Mouse (Mus musculus): ENCODE measurements around the gene Fyttd1. TPM values are rescaled to one million over a fixed set of nuclear protein-coding genes. Genes with fewer than 3 reads are reported as not detected.
A peak's percentile ranks its signal among the peaks of the same experiment; 100 is the strongest.
"Not testable (repeated sequence)": the region's sequence is repeated elsewhere in the genome, so short reads cannot be mapped to it uniquely, and the experiment has no call there.

Gene Fyttd1
- 100 to 1,000 TPM; 107 to 123 (median 116) TPM for total RNA-seq (2022)

DNA sequence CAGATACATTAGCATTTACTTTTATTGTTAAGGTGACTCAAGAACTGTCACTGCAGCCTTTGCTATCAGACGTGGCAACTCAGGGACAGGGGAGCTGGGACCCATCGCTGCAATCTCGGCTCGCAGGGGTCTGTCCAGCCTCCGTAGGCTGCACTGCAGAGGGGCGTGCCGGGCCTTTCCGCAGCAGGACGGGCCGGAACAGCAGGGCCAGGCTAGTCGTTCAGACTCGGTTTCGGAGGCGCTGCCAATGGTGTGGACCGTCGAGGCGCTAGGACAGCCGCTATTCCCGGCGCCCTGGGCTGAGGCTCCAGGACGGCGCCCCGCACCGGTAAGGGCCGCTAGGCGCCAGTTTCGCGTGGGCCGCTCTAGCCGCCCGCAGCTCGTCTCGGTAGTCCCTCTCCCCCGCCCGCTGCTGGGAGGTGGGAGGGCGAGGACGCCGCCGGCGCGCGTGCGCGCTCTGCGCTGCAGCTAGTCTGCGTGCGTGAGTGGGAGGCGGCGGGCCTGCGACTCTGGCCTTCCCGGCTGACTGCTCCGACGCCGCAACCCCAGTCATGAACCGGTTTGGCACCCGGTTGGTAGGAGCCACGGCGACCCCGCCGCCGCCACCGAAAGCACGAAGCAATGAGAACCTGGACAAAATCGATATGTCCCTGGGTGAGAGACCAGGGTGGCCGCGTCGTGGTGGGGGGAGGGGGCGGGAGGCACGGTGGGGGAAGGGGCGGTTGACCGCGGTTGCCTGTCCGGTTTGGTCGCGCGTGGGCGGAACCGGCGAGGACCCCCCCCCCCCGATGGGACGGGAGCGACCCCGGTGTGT is at the start of gene Fyttd1, which contains the start of gene Rubcn:
Gene Fyttd1 (plus strand): TSS at position 158 of the 814 bp plus-strand sequence.
Gene Rubcn (minus strand): TSS at position 424 of the 814 bp plus-strand sequence.
- peak; percentile 91 to 95 for DNase-seq (ENCODE audit: low spot score in 2 of 2)

- DNase-seq (ENCODE audit: low spot score in 2 of 2) = no peak
These were observed 48.2 kb upstream of the Fyttd1 start for GRCm38 (mm10) chr16:32829104-32829503.

DNA sequence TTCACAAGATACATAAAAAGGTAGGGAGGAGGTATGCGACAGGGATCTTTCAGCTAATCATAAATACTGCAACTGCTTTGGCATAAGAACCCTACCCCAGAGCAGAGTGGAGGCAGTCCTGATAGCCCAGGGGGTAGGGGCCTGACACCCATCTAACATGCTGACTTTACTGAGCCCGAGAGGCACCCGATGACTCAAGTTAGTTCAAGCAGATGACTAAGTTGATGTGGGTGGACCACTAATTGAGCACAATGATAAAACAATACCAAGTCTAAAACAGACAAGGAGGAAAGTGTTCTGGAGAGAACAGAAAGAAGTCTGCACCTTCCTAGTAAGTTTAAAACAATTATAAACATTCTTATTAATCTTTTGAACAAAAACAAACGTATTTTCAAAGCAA is 45.8 kb upstream of the Fyttd1 start:
- DNase-seq (ENCODE audit: low spot score in 2 of 2) = no peak

- no peak for DNase-seq (ENCODE audit: low spot score in 2 of 2)
These were observed 30.2 kb upstream of the Fyttd1 start for GRCm38 (mm10) chr16:32847103-32847502.

GRCm38 (mm10) chr16:32849042-32849830 is 28.1 kb upstream of the Fyttd1 start:
- no peak for DNase-seq (ENCODE audit: low spot score in 2 of 2)

- DNase-seq (ENCODE audit: low spot score in 2 of 2) = no peak
These were observed 23.7 kb upstream of the Fyttd1 start for GRCm38 (mm10) chr16:32853492-32854049.

- no peak for DNase-seq (ENCODE audit: low spot score in 2 of 2)
These were observed 23.2 kb upstream of the Fyttd1 start for GRCm38 (mm10) chr16:32854050-32854571.

DNA sequence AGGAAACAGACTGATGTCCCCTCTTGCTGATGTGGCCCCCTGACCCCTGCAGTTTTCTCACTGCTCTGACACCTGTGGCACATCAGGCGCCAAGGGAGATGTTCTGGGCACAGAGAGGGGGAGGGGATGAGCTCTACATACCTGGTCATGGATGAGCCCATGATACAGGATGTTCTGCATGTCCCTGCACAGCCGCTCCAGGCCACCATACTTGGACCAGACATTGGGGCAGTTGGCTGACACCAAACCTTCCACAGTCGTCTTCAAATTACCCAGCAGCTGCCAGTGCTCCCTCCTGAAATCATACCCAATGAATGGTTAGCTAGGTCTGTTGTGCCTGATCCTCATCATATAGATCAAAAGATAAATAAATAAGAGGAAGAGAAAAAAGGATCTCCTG is 20.5 kb upstream of the Fyttd1 start:
- DNase-seq (ENCODE audit: low spot score in 2 of 2) = peak; percentile 26 to 36

DNA sequence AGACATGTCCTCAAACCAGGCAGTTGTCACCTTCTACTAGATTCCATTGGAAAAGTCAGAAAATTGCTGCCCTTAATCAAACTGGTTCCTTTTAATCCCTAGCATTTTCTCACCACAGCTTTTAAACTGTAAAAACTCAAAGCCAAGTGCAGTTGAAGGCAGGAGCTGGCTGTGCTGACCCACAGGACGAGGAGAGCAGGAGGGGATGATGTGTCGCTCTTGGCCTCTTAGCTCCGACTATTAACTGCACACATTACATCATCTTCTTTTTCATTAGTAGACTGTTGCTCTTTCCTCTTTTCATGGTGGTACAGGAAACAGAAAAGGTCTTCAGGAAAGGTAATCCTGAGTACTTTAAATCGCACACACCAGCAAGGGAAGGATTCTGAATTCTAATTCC is 18.9 kb upstream of the Fyttd1 start:
- DNase-seq (ENCODE audit: low spot score in 2 of 2) = peak in 1 of 2 experiments; percentile 13

GRCm38 (mm10) chr16:32858771-32859636 is 18.3 kb upstream of the Fyttd1 start:
- DNase-seq (ENCODE audit: low spot score in 2 of 2) = peak; percentile 21 to 26

DNA sequence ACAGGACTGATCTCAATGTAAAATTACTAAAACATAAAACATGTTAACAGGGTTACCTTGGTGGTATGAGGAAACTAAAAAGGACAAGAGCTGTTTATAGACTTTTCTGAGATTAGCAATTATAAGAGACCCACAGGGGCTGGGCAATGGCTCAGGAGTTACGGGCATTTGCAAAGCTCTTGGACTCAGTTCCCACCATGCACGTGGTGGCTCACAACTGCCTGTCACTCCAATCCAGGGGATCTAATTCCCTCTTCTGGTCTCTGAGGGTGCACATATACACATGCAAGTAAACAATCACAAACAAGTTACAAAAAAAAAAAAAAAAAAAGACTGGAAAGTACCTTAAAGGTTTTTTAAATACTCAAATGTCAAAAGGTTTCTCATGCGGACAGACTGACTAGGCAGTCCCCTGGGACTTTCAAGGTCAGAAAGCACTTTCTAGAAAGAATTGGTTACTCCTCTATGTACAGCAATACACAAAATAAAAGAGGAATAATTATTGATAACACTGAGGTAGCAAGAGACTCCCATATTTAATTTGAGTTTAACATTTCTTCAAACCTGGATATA is 15.4 kb upstream of the Fyttd1 start:
- no peak for DNase-seq (ENCODE audit: low spot score in 2 of 2)

DNA sequence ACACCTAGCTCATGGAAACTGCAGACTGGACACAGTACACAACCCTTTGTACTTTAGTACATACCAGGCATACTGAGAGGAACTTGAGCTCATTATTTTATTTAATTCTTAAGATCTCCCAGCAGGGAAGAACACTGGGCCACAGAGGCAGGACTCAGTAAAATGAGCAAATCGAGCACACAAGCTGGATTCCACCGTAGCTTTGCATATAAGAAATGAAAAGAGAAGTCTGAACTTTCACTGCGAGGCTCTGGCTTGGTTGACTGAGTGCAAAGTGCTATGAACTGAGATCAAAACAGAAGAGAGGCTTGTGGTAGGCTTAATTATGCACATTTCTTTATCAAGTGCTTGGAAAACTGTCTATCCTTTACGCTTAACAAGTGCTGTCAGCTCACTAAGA is 11.9 kb upstream of the Fyttd1 start:
- no peak for DNase-seq (ENCODE audit: low spot score in 2 of 2)

GRCm38 (mm10) chr16:32866713-32867112 is 10.6 kb upstream of the Fyttd1 start:
- no peak for DNase-seq (ENCODE audit: low spot score in 2 of 2)

GRCm38 (mm10) chr16:32867919-32868552 is 9.3 kb upstream of the Fyttd1 start:
- DNase-seq (ENCODE audit: low spot score in 2 of 2) = peak; percentile 72 to 79

DNA sequence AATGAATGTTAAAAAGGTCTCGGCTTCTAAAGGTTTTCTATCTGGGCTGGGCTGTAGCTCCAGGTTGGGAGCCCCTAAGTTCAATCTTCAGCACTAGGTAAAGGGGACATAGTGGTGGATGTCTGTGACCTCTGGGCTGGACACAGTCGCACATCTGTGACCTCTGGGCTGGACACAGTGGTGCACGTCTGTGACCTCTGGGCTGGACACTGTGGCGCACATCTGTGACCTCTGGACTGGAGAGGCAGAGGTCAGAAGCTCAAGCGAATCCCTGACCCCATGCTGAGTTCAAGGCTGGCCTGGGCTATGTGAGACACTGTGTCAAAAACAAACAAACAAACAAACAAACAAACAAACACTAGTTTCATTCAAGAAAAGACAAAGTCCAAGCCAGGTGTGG is 7.1 kb upstream of the Fyttd1 start:
- DNase-seq (ENCODE audit: low spot score in 2 of 2) = no peak

GRCm38 (mm10) chr16:32873366-32873765 is 3.9 kb upstream of the Fyttd1 start:
- DNase-seq (ENCODE audit: low spot score in 2 of 2) = no peak

DNA sequence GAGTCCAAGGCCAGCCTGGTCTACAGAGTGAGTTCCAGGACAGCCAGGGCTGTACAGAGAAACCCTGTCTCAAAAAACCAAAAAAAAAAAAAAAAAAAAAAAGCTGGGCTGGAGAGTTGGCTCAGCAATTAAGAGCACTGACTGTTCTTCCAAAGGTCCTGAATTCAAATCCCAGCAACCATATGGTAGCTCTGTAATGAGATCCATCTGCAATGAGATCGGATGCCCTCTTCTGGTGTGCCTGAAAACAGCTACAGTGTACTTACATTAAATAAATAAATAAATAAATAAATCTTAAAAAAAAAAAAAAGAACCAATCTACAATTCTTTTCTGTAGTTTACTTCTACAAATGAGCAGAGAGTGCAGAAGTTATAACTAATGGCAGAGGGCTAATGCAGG is 2.0 kb upstream of the Fyttd1 start:
- DNase-seq (ENCODE audit: low spot score in 2 of 2) = not testable (repeated sequence)

DNA sequence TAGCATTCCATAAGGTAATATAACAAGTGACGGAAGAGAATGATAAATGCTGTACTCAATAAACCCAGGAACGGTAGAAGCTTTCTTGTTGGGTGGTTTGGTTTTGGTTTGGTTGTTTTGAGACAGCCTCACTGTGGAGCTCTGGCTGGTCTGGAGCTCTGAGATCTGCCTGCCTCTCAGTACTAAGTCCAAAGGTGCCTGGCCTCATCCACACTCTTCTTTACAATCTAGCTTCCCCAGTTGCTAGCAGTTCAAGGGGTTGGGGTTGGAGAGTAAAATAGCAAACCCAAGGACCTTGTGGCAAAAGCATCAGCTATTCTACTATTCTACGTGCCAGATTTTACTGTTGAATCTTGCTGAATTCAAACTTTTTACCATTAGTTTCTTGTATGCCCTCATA is 1.5 kb upstream of the Fyttd1 start:
- no peak for DNase-seq (ENCODE audit: low spot score in 2 of 2)

- DNase-seq (ENCODE audit: low spot score in 2 of 2) = no peak
These were observed 469 bp upstream of the Fyttd1 start for GRCm38 (mm10) chr16:32876831-32877230.

DNA sequence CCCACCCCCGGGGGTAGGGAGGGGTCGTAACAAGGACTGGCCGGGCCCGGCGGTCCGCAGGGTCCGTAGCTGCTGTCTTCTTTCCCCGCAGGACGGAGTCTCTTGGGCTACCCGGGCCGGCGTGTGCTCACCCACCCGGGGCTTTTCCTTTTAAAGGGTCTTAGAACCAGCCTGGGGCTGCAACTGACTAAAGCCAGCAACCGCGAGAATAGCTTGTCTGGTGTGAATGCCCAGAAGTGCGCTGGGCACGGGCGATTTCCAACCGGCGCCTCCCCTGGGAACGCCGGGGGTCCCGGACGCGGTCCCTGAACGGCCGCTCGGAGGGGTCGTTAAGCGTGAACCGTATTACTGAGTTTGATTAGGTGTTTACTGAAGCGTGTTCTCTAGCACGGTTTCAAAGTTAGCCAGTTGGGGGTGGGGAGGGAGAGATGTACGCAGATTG is 878 bp downstream of the Fyttd1 start:
- DNase-seq (ENCODE audit: low spot score in 2 of 2) = no peak
